Mouse (Mus musculus) heart, adult 18-20 months (tissue): ENCODE data around the gene Pde6b. TPM values are rescaled to one million over a fixed set of nuclear protein-coding genes. Genes with fewer than 3 reads are reported as not detected.

ENCODE experiments used
- DNase-seq, 2 experiments: peaks; one replicate each; pipeline ENCODE4 v3.0.0; 2021 to 2022; ENCODE audit warnings: mixed read lengths in 1 of 2
- total RNA-seq, 2 experiments: library from RNA; stranded (reverse); gene quantifications; 2 replicates each; pipeline ENCODE4 v1.2.3; 2021

The Pde6b gene
- total RNA-seq, 2 experiments from 2014 or later = not detected

- DNase-seq = peak in 1 of 2 experiments; percentile 13
These were observed 74.3 kb downstream of the Pde6b start for GRCm38 (mm10) chr5:108462446-108462845.

DNA sequence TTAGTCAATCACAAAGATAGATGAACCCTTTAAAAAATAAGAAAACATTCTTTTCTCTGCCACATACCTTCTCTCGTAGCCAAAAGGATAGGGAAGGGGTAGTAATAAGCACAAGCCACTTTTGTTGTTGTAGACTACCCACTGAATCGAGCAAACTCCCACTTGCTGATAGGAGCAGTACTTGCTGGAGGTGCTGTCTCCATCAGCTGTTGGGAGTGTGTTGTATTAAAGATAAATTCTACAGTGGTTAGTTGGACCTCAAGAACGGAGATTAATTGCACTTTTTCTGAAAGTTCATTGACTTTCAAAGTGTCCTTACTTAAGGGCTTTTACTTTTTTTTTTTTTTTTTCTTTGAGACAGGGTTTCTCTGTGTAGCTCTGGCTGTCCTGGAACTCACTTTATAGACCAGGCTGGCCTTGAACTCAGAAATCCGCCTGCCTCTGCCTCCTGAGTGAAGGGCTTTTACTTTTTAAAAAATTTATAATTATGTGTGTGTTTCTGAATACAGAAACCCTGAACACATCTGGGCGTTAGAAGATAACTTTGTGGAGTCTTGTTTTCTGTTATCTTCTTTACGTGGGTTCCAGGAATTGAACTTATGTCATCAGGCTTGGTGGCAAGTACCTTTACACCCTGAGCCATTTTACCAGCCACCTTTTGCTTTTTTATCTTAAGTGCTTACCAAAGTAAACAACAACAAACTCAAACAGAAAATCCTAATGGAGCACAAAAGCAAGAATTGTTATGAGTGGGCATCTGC lies 77.1 kb downstream of the Pde6b start:
- no peak for DNase-seq

DNA sequence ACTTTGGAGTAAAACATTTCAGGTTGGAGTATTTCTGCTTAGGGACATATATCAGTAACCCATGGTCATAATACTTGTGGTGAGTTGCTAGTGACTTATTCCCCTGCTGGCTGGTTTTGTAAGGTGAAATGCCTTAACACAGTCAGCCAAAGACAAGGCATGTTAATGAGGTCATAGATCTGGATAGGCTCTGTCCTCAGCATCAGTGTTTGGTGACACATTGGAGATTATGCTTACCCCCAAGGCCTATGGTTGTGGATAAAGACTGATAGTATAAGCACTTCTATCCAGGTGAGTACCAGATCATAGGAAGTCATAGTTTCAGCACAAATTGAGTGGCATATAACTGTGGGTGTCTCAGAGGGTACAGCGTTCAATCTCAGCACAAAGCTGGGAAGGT lies 78.5 kb downstream of the Pde6b start:
- DNase-seq = no peak

- DNase-seq = no peak
These were observed 81.4 kb downstream of the Pde6b start for GRCm38 (mm10) chr5:108469617-108470016.

DNA sequence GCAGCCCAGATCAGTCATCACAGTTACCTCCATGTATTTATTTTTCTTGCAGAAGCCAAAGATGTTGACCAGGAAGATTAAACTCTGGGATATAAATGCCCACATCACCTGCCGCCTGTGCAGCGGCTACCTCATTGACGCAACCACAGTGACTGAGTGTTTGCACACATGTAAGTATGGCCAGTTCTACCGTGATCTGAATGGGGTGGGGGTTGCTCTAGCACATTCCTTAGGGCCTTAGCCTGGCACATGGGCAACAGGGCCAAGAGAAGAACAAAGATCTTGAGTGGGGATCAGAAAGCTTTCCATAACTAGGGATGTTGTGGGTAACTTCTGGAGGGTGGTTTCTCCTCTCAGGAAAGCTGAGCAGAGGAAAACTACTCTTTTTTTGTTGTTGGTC lies 85.5 kb downstream of the Pde6b start:
- no peak for DNase-seq

DNA sequence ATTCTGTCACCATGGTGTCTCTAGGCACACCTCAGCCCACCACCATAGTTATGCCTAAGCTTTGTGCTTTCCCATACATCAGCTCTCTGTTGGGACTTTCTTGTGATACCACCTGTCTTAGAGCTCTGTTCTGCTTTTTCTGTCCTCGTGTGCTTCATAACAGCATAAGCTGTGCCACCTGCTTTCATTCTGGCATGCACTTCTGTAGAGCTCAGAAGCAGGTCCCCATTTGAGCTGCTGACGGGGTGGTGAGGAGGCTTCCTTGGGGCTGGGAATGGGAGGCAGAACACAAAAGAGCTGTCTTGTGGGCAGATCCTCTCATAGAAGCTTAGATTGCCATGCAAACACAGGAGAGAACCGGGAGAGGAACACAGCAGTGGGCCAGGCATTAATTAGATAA lies 87.8 kb downstream of the Pde6b start:
- no peak for DNase-seq

Other genes with a start within 250 kb of the Pde6b start
- 10 to 100 TPM; 19.3 to 21.5 TPM for gene Dr1, start 119.5 kb upstream of the Pde6b start, total RNA-seq
- 10 to 100 TPM; 10.1 to 12.5 TPM for gene Pigg, start 75.8 kb upstream of the Pde6b start, total RNA-seq
- gene Gm42517, start 20.5 kb upstream of the Pde6b start, total RNA-seq = 1 to 10 TPM; 2.5 to 3.8 TPM
- gene Atp5k, start 46.1 kb downstream of the Pde6b start, total RNA-seq = 1,000 to 10,000 TPM; 1,085 to 1,145 TPM
- 1 to 10 TPM; 1.8 to 2.9 TPM for gene Mfsd7a, start 60.5 kb downstream of the Pde6b start, total RNA-seq
- 10 to 100 TPM; 29.9 to 31.3 TPM for gene Pcgf3, start 72.8 kb downstream of the Pde6b start, total RNA-seq
- under 1 TPM in 1 of 2 experiments, not detected in 1; 0.21 TPM for gene Cplx1, start 161.6 kb downstream of the Pde6b start, total RNA-seq
- gene Gak, start 241.4 kb downstream of the Pde6b start, total RNA-seq = 10 to 100 TPM; 18.2 to 21.5 TPM
- gene Tmem175, start 241.4 kb downstream of the Pde6b start, total RNA-seq = 10 to 100 TPM in 1 of 2 experiments, 1 to 10 TPM in 1; 8.5 to 11.1 TPM